Mouse (Mus musculus) layer of hippocampus, postnatal 25 days (tissue): Measurements from ENCODE around the gene Fam171a2. TPM values are rescaled to one million over a fixed set of nuclear protein-coding genes. Genes with fewer than 3 reads are reported as not detected.

Experiments
- DNase-seq, 2 experiments: peaks; one replicate each; pipeline ENCODE4 v3.0.0; 2022; ENCODE audit warnings: mixed read lengths in 2 of 2, low spot score in 1 of 2; ENCODE audit errors: extremely low spot score in 1 of 2
- total RNA-seq, 2 experiments: library from RNA; stranded (reverse); gene quantifications; 2 replicates each; pipeline ENCODE4 v1.2.3; 2021

Gene Fam171a2
- total RNA-seq, result 100 to 1,000 TPM in 1 of 2 experiments, 10 to 100 TPM in 1; 85.4 to 109 TPM

GRCm38 (mm10) chr11:102447497-102447896 is at the start of gene Fam171a2:
Fam171a2 (minus strand) TSS chr11:102447682.
- DNase-seq, result peak; percentile 88 to 92

GRCm38 (mm10) chr11:102496732-102497131 is 49.2 kb upstream of the Fam171a2 start:
- no peak for DNase-seq

GRCm38 (mm10) chr11:102496206-102496605 is 48.7 kb upstream of the Fam171a2 start:
- no peak for DNase-seq

- DNase-seq, result no peak
Measured at GRCm38 (mm10) chr11:102495742-102496141, 48.3 kb upstream of the Fam171a2 start.

- no peak for DNase-seq
Measured at GRCm38 (mm10) chr11:102495114-102495513, 47.6 kb upstream of the Fam171a2 start.

GRCm38 (mm10) chr11:102494063-102494650 is 46.7 kb upstream of the Fam171a2 start:
- no peak for DNase-seq

- DNase-seq, result no peak
Measured at GRCm38 (mm10) chr11:102493241-102493640, 45.8 kb upstream of the Fam171a2 start.

- no peak for DNase-seq
Measured at GRCm38 (mm10) chr11:102487901-102488300, 40.4 kb upstream of the Fam171a2 start.

GRCm38 (mm10) chr11:102486733-102487386 is 39.4 kb upstream of the Fam171a2 start:
- peak in 1 of 2 experiments; percentile 32 for DNase-seq

GRCm38 (mm10) chr11:102481779-102482178 is 34.3 kb upstream of the Fam171a2 start:
- no peak for DNase-seq

- no peak for DNase-seq
Measured at GRCm38 (mm10) chr11:102480897-102481296, 33.4 kb upstream of the Fam171a2 start.

GRCm38 (mm10) chr11:102480111-102480510 is 32.6 kb upstream of the Fam171a2 start:
- DNase-seq, result no peak

GRCm38 (mm10) chr11:102479581-102479980 is 32.1 kb upstream of the Fam171a2 start:
- DNase-seq, result no peak

- no peak for DNase-seq
Measured at GRCm38 (mm10) chr11:102478671-102479070, 31.2 kb upstream of the Fam171a2 start.

GRCm38 (mm10) chr11:102475027-102475426 is 27.5 kb upstream of the Fam171a2 start:
- no peak for DNase-seq

- DNase-seq, result no peak
Measured at GRCm38 (mm10) chr11:102469648-102470357, 22.3 kb upstream of the Fam171a2 start, which contains the start of gene Itga2b. Itga2b (minus strand) TSS chr11:102470122.

GRCm38 (mm10) chr11:102467041-102467631 is 19.7 kb upstream of the Fam171a2 start:
- peak; percentile 80 to 88 for DNase-seq

GRCm38 (mm10) chr11:102465713-102466436 is 18.4 kb upstream of the Fam171a2 start:
- no peak for DNase-seq

GRCm38 (mm10) chr11:102464901-102465300 is 17.4 kb upstream of the Fam171a2 start:
- DNase-seq, result no peak

GRCm38 (mm10) chr11:102461764-102462163 is 14.3 kb upstream of the Fam171a2 start:
- no peak for DNase-seq
